Mouse (Mus musculus): ENCODE results near the gene Sh2d2a. TPM values are rescaled to one million over a fixed set of nuclear protein-coding genes. Genes with fewer than 3 reads are reported as not detected.
"Not testable (repeated sequence)": the region's sequence is repeated elsewhere in the genome, so short reads cannot be mapped to it uniquely, and the experiment has no call there.

The Sh2d2a gene
- total and polyA plus RNA-seq, 3 experiments, result 0.16 TPM; not detected in 2

DNA sequence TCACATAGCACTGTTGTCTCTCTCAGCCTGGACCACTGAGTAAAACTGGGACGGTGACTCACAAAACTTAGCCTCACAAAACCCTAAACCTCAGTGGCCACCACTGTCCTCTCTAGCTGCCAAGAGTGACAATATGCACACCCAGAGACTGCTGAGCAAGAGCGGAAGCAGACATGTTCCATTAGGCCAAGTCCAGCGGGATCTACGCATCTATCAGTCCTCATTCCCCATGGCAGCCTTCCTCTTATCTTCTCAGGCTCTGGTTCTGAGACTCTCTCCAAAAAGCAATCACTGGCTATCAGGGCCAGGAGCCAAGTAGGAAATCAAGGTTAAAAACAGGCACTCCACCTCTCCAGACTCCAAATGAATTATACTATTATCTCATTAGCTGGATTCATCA is 31.2 kb downstream of the Sh2d2a start:
- Histone ChIP-seq H3K4me3 (ENCODE audit: low read depth, low read length) (no peak overlapping the region), H3K9me3 (replicated peaks) (no peaks in the 10 kb centered on the region), H3K4me1 (ENCODE audit: insufficient read depth, low read depth, low read length) (peaks cover 6% of the 10 kb centered on the region), H3K27me3 (ENCODE audit: insufficient read depth, low read length) (no peaks in the 10 kb centered on the region), H3K36me3 (replicated peaks) (peaks cover 82% of the 10 kb centered on the region)
- TF ChIP-seq TAL1 (conservative IDR thresholded peaks at IDR 0.05; ENCODE audit: low read depth, low read length), result no peak
- no peak for TF ChIP-seq GATA2 (IDR thresholded peaks at IDR 0.05; ENCODE audit: borderline replicate concordance, low read depth, low read length)
- TF ChIP-seq POLR2AphosphoS5 (IDR thresholded peaks at IDR 0.05; ENCODE audit: insufficient replicate concordance, low read depth, low read length), result no peak
- TF ChIP-seq CTCF (IDR thresholded peaks at IDR 0.05; ENCODE audit: low read depth, low read length), result no peak
- TF ChIP-seq GATA1 (IDR thresholded peaks at IDR 0.05; ENCODE audit: borderline replicate concordance, low read length), result no peak
- ATAC-seq (ENCODE audit: extremely low read depth, insufficient number of reproducible peaks, low FRiP score, poor library complexity, severe bottlenecking) (no peak), DNase-seq (ENCODE audit: low spot score) (no peak)

DNA sequence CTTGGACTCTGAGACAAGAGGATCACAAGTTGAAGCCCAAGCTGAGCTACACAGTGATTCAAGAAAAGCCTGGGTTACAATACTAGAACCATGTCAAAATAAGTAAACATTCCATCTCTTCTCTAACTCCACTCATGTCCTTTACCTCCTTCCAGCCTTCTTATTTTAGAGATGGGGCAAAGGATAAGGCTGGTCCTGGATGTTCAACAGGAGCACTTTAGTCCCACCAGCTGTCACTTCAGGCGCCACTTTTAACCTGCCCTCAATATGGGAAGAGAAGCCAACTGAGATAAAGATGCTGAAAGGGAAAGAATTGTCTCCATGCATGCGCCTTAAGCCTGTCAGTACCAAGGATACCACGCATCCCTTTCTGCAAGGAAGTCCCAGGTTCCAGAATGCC is 37.7 kb downstream of the Sh2d2a start:
- no peak for ATAC-seq (ENCODE audit: extremely low read depth, insufficient number of reproducible peaks, low FRiP score, poor library complexity, severe bottlenecking)
- DNase-seq (ENCODE audit: low spot score), result no peak
- no peak for TF ChIP-seq GATA1 (IDR thresholded peaks at IDR 0.05; ENCODE audit: borderline replicate concordance, low read length)
- TF ChIP-seq GATA2 (IDR thresholded peaks at IDR 0.05; ENCODE audit: borderline replicate concordance, low read depth, low read length), result no peak
- no peak for TF ChIP-seq TAL1 (conservative IDR thresholded peaks at IDR 0.05; ENCODE audit: low read depth, low read length)
- TF ChIP-seq CTCF (IDR thresholded peaks at IDR 0.05; ENCODE audit: low read depth, low read length), result no peak
- no peak for TF ChIP-seq POLR2AphosphoS5 (IDR thresholded peaks at IDR 0.05; ENCODE audit: insufficient replicate concordance, low read depth, low read length)
- no peaks in the 10 kb centered on the region for H3K27me3 ChIP-seq (ENCODE audit: insufficient read depth, low read length)
- H3K4me3 ChIP-seq (ENCODE audit: low read depth, low read length), result peak overlapping the region; percentile 92
- H3K36me3 ChIP-seq (replicated peaks), result peaks cover 32% of the 10 kb centered on the region
- H3K4me1 ChIP-seq (ENCODE audit: insufficient read depth, low read depth, low read length), result peaks cover 30% of the 10 kb centered on the region
- H3K9me3 ChIP-seq (replicated peaks), result peaks cover 5% of the 10 kb centered on the region

DNA sequence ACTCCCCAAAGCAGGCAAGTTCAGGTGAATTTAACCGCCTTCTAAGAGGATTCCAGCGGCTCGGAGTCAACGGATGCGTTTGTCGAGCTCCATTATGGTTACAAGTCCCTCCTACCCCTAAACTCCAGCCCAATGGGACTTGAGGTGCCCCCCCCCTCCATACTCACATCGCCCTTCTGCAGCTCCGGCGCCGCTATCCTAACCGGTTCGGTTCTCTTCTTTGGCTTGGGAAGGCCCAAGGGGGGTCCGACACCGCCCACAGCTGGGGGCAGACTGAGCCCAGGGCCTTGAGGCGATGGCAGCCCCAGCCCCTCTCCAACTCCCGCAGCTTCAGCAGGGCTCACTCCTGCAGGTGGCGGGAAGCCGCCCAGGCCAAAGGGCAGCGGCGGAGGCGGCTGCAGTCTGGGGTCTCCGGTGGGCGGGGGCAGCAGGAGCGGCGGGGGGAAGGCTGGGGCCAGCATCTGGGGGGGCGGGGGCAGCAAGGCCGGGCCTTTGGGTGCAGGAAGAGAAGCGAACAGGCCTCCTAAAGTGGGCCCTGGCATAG is 38.2 kb downstream of the Sh2d2a start:
- TF ChIP-seq GATA1 (IDR thresholded peaks at IDR 0.05; ENCODE audit: borderline replicate concordance, low read length) (no peak), POLR2AphosphoS5 (IDR thresholded peaks at IDR 0.05; ENCODE audit: insufficient replicate concordance, low read depth, low read length) (no peak), GATA2 (IDR thresholded peaks at IDR 0.05; ENCODE audit: borderline replicate concordance, low read depth, low read length) (no peak), TAL1 (conservative IDR thresholded peaks at IDR 0.05; ENCODE audit: low read depth, low read length) (no peak), CTCF (IDR thresholded peaks at IDR 0.05; ENCODE audit: low read depth, low read length) (no peak)
- no peak for ATAC-seq (ENCODE audit: extremely low read depth, insufficient number of reproducible peaks, low FRiP score, poor library complexity, severe bottlenecking)
- Histone ChIP-seq H3K27me3 (ENCODE audit: insufficient read depth, low read length) (no peaks in the 10 kb centered on the region), H3K4me1 (ENCODE audit: insufficient read depth, low read depth, low read length) (peaks cover 30% of the 10 kb centered on the region), H3K4me3 (ENCODE audit: low read depth, low read length) (peak overlapping the region; percentile 92), H3K9me3 (replicated peaks) (peaks cover 5% of the 10 kb centered on the region), H3K36me3 (replicated peaks) (peaks cover 31% of the 10 kb centered on the region)
- DNase-seq (ENCODE audit: low spot score), result peak; percentile 49

DNA sequence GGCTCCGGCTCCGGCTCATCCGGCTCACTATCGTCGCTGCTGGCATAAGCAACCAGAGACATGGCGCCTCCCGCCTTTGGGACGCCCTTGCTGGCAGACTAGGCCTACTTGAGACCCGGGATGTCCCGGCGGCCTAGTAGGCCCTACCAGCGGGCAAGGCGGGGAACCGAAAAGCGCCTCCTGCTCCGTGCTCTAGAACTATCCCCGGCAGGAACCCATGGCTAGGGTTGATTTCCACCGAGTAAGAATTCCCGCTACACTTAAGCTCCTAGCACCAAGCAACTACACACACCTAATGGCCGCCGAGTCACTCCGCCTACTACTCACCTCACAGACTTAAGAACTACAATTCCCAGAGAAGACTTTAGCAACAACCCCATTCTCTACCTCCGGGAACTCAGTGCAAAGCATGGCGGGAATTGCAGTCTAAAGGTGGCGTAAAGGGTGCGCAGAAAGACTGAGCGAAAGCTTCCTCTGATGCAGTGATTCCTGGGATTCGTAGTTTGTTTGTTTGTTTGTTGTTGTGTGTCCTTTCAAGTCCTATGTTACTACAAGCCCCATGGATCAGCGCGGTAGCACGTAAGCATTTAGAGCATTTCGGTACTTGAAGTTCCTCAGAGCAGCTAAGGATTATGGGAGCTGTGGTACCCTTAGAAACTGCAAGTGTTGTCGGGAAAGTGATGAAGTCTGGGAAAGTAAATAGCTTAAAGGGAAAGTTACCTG is 38.9 kb downstream of the Sh2d2a start, which contains the start of gene Prcc:
TSS of gene Prcc (minus strand) at position 328 of the 723 bp plus-strand sequence.
- DNase-seq (ENCODE audit: low spot score), result peak; percentile 82

DNA sequence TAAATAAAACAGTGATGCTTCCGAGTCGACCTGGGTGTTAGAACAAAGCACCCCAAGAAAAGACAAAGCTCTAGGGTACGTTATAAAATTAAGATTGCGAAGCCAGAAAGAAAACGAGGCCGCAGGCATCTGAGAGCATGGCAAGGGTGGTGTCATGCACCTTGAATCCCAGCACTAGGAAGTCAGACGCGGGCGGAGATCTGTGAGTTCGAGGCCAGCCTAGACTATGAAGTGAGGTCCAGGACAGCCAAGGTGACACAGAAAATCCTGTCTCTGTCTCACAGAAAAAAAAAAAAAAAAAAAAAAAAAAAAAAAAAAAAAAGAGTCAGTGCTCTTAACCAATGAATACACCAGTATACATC is 39.4 kb downstream of the Sh2d2a start:
- no peak for TF ChIP-seq GATA2 (IDR thresholded peaks at IDR 0.05; ENCODE audit: borderline replicate concordance, low read depth, low read length)
- no peak for TF ChIP-seq POLR2AphosphoS5 (IDR thresholded peaks at IDR 0.05; ENCODE audit: insufficient replicate concordance, low read depth, low read length)
- TF ChIP-seq CTCF (IDR thresholded peaks at IDR 0.05; ENCODE audit: low read depth, low read length), result no peak
- Histone ChIP-seq H3K4me3 (ENCODE audit: low read depth, low read length) (peak overlapping the region; percentile 92), H3K9me3 (replicated peaks) (peaks cover 5% of the 10 kb centered on the region), H3K27me3 (ENCODE audit: insufficient read depth, low read length) (no peaks in the 10 kb centered on the region), H3K36me3 (replicated peaks) (peaks cover 20% of the 10 kb centered on the region), H3K4me1 (ENCODE audit: insufficient read depth, low read depth, low read length) (peaks cover 30% of the 10 kb centered on the region)
- no peak for DNase-seq (ENCODE audit: low spot score)
- no peak for ATAC-seq (ENCODE audit: extremely low read depth, insufficient number of reproducible peaks, low FRiP score, poor library complexity, severe bottlenecking)

More for the DNA sequence above, 38.9 kb downstream of the Sh2d2a start, which contains the start of gene Prcc:
- peak; percentile 94 for ATAC-seq (ENCODE audit: extremely low read depth, insufficient number of reproducible peaks, low FRiP score, poor library complexity, severe bottlenecking)
- TF ChIP-seq TAL1 (conservative IDR thresholded peaks at IDR 0.05; ENCODE audit: low read depth, low read length), result no peak
- TF ChIP-seq GATA1 (IDR thresholded peaks at IDR 0.05; ENCODE audit: borderline replicate concordance, low read length), result no peak
- TF ChIP-seq CTCF (IDR thresholded peaks at IDR 0.05; ENCODE audit: low read depth, low read length), result no peak
- TF ChIP-seq POLR2AphosphoS5 (IDR thresholded peaks at IDR 0.05; ENCODE audit: insufficient replicate concordance, low read depth, low read length), result no peak
- no peak for TF ChIP-seq GATA2 (IDR thresholded peaks at IDR 0.05; ENCODE audit: borderline replicate concordance, low read depth, low read length)
- H3K36me3 ChIP-seq (replicated peaks), result peaks cover 24% of the 10 kb centered on the region
- peaks cover 30% of the 10 kb centered on the region for H3K4me1 ChIP-seq (ENCODE audit: insufficient read depth, low read depth, low read length)
- peaks cover 5% of the 10 kb centered on the region for H3K9me3 ChIP-seq (replicated peaks)
- H3K4me3 ChIP-seq (ENCODE audit: low read depth, low read length), result peak within 1 kb of the TSS; percentile 92
- H3K27me3 ChIP-seq (ENCODE audit: insufficient read depth, low read length), result no peaks in the 10 kb centered on the region

DNA sequence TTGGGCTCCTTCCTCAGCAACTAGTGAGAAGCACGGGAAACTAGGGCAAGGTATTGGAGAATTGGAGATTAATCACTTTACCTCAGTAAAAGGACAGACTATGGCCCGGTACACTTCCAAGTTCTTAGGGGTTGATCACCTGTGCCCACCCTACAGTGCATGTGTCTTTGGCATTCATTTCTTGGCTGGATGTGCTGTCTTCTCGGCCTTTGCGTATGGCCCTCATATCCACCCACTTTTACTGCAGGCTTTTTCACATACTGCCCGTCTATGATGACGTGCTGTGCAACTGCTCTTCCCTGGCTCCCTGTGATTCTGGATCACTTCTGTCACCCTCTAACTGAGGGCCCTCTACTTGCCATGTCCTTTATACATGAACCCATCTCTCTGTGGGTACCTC is 39.9 kb downstream of the Sh2d2a start:
- no peaks in the 10 kb centered on the region for H3K27me3 ChIP-seq (ENCODE audit: insufficient read depth, low read length)
- no peak for TF ChIP-seq GATA1 (IDR thresholded peaks at IDR 0.05; ENCODE audit: borderline replicate concordance, low read length)
- no peak for TF ChIP-seq TAL1 (conservative IDR thresholded peaks at IDR 0.05; ENCODE audit: low read depth, low read length)
- no peak for TF ChIP-seq CTCF (IDR thresholded peaks at IDR 0.05; ENCODE audit: low read depth, low read length)
- TF ChIP-seq POLR2AphosphoS5 (IDR thresholded peaks at IDR 0.05; ENCODE audit: insufficient replicate concordance, low read depth, low read length), result no peak
- no peak for TF ChIP-seq GATA2 (IDR thresholded peaks at IDR 0.05; ENCODE audit: borderline replicate concordance, low read depth, low read length)
- peaks cover 17% of the 10 kb centered on the region for H3K36me3 ChIP-seq (replicated peaks)
- H3K4me1 ChIP-seq (ENCODE audit: insufficient read depth, low read depth, low read length), result peaks cover 30% of the 10 kb centered on the region
- DNase-seq (ENCODE audit: low spot score) (no peak), ATAC-seq (ENCODE audit: extremely low read depth, insufficient number of reproducible peaks, low FRiP score, poor library complexity, severe bottlenecking) (no peak)
- H3K9me3 ChIP-seq (replicated peaks), result peaks cover 5% of the 10 kb centered on the region
- peak overlapping the region; percentile 92 for H3K4me3 ChIP-seq (ENCODE audit: low read depth, low read length)

DNA sequence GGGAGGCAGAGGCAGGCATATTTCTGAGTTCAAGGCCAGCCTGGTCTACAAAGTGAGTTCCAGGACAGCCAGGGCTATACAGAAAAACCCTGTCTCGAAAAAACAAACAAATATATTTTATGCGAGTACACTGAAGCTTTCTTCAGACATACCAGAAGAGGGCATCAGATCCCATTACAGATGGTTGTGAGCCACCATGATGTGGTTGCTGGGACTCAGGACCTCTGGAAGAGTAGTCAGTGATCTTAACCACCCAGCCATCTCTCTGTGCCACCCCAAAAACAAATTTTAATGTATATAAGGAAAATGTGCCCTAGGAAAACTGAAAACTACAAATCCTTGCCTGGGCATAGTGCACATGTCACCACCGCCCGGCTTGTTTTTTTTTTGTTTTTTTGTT is 40.8 kb downstream of the Sh2d2a start:
- Histone ChIP-seq H3K36me3 (replicated peaks) (peaks cover 12% of the 10 kb centered on the region), H3K4me1 (ENCODE audit: insufficient read depth, low read depth, low read length) (peaks cover 28% of the 10 kb centered on the region)
- not testable (repeated sequence) for H3K9me3 ChIP-seq (replicated peaks); H3K27me3 ChIP-seq (ENCODE audit: insufficient read depth, low read length); DNase-seq (ENCODE audit: low spot score); H3K4me3 ChIP-seq (ENCODE audit: low read depth, low read length); ATAC-seq (ENCODE audit: extremely low read depth, insufficient number of reproducible peaks, low FRiP score, poor library complexity, severe bottlenecking)
